ENCODE assay signal across 9 mouse cellular contexts in the genomic region with DNA sequence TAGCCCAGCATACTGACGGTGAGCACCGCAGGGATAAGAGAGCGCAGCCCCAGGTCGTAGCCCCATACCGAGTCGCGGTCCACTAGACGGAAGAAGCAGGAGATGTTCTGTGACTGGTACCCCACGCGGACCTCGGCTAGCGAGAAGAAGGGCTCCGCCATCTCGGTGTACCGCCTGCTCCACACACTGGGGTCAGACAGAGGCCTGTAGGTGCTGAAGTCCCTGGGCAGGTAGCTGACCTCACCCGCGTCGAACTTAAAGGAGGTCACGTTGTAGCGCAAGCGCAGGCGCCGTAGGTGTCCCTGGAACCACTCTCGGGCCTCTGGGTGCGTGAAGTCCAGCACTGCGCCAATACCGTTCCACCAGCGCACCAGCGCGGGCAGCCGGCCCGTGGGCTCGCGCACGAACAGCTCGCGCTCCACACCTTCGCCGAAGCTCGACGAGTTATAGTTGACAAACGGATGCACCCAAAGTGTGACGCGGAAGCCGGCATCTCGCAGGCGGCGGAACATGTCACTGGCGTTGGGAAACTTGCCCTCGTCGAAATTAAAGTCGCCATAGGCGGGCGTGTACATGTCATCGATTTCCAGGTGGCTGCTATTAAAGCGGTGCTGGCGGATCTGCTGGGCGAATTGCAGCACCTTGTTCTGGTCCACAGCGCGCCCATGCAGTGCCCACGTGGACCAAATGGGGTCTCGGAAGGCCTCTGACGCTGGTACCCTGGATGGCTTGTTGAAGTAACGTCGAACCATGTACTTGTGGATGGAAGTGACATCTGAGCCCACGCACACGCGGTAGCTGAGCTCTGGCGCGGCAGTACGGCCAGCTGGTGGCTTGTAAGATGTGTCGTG. TPM values are rescaled to one million over a fixed set of nuclear protein-coding genes. Genes with fewer than 3 reads are reported as not detected.
DNase-seq lines count a peak whose midpoint lies in the region; ATAC-seq and TF ChIP-seq lines count a peak whose summit lies in the region.
"Had no signal": no experiment of that assay in that cellular context is flagged by ENCODE, and none has a peak within 500 bp of the region (broad histone marks: within the 10 kb centered on the region; RNA-seq: fewer than 3 reads in every experiment).

No protein-coding gene starts in this region.

- ATAC-seq in liver, embryonic 12.5 days, result no peak
- no peak for ATAC-seq in stomach, postnatal 0 days (ENCODE audit: low FRiP score, low TSS enrichment)

- peak; percentile 73; the same call in 1 of the 2 replicates for TF ChIP-seq POLR2A in testis, adult 2 months (IDR thresholded peaks at IDR 0.05; ENCODE audit: control insufficient read depth, low read depth, low read length)

- no peak for TF ChIP-seq CTCF in testis, adult 2 months (IDR thresholded peaks at IDR 0.05; ENCODE audit: control insufficient read depth, insufficient read depth, insufficient replicate concordance, low read depth, low read length)
- TF ChIP-seq CTCF in stomach, postnatal 0 days (IDR thresholded peaks at IDR 0.05; ENCODE audit: low read depth), result no peak

- no peaks in the 10 kb centered on the region for H3K27me3 ChIP-seq in testis, adult 2 months (ENCODE audit: control insufficient read depth, insufficient read depth, low read length)
- peaks cover 89% of the 10 kb centered on the region for H3K27me3 ChIP-seq in liver, embryonic 12.5 days (replicated peaks)
- H3K27me3 ChIP-seq in stomach, postnatal 0 days (ENCODE audit: control insufficient read depth, insufficient read depth, low read length), result peaks cover 7% of the 10 kb centered on the region

- H3K36me3 ChIP-seq in testis, adult 2 months (ENCODE audit: control insufficient read depth, insufficient read depth, low read length), result no peaks in the 10 kb centered on the region; the same call in 1 of the 2 replicates
- H3K36me3 ChIP-seq in liver, embryonic 12.5 days, result no peaks in the 10 kb centered on the region
- H3K36me3 ChIP-seq in stomach, postnatal 0 days (ENCODE audit: control insufficient read depth, insufficient read depth, low read length), result peaks cover 6% of the 10 kb centered on the region

- no peak for TF ChIP-seq EP300 in stomach, postnatal 0 days (optimal IDR thresholded peaks at IDR 0.05)

- peaks cover 36% of the 10 kb centered on the region for H3K4me1 ChIP-seq in testis, adult 2 months (ENCODE audit: control insufficient read depth, insufficient read depth, low read length)
- H3K4me1 ChIP-seq in liver, embryonic 12.5 days, result peaks cover 30% of the 10 kb centered on the region
- H3K4me1 ChIP-seq in stomach, postnatal 0 days (replicated peaks; ENCODE audit: control insufficient read depth, insufficient read depth), result peaks cover 5% of the 10 kb centered on the region; the same call in 1 of the 2 replicates

- peak overlapping the region; percentile 85 for H3K4me3 ChIP-seq in testis, adult 2 months (ENCODE audit: control insufficient read depth, low read depth, low read length)
- H3K4me3 ChIP-seq in liver, embryonic 12.5 days, result peak overlapping the region; percentile 26
- peak overlapping the region; percentile 20 for H3K4me3 ChIP-seq in stomach, postnatal 0 days (ENCODE audit: low read depth, low read length)
- H3K4me3 ChIP-seq: heart, adult 2 months had no signal

- H3K9ac ChIP-seq in liver, embryonic 12.5 days, result no peak overlapping the region
- H3K9ac ChIP-seq in stomach, postnatal 0 days (ENCODE audit: low read length), result no peak overlapping the region

- DNase-seq in cerebellum, adult 11-12 months, result peak; percentile 19
- no peak for DNase-seq in cerebellum, postnatal 4 days (ENCODE audit: low spot score in 2 of 2)
- DNase-seq in testis, postnatal 14 days (ENCODE audit: low spot score), result no peak
- DNase-seq in stomach, postnatal 0 days (ENCODE audit: low spot score), result no peak
- no peak for DNase-seq in T-cell, adult 2 months (ENCODE audit: low spot score)
- no peak for DNase-seq in B cell, adult 2 months
- DNase-seq: heart, adult 2 months had no signal

- peak overlapping the region; percentile 62 for H3K27ac ChIP-seq in testis, adult 2 months (ENCODE audit: control insufficient read depth, insufficient read depth, low read depth, low read length)
- no peak overlapping the region for H3K27ac ChIP-seq in liver, embryonic 12.5 days
- no peak overlapping the region for H3K27ac ChIP-seq in stomach, postnatal 0 days (replicated peaks)
- H3K27ac ChIP-seq: heart, adult 2 months had no signal

- 7% methylated on average over 72 of the region's 72 CpGs for WGBS in liver, embryonic 12.5 days (ENCODE audit: insufficient replicate concordance)
- WGBS in stomach, postnatal 0 days, result 34% methylated on average over 72 of the region's 72 CpGs

- no peaks in the 10 kb centered on the region for H3K9me3 ChIP-seq in liver, embryonic 12.5 days (replicated peaks)
- no peaks in the 10 kb centered on the region for H3K9me3 ChIP-seq in stomach, postnatal 0 days (ENCODE audit: control insufficient read depth, low read length)

- peak overlapping the region; percentile 53 for H3K4me2 ChIP-seq in liver, embryonic 12.5 days
- peak overlapping the region; percentile 23 for H3K4me2 ChIP-seq in stomach, postnatal 0 days (replicated peaks; ENCODE audit: low read depth)

RNA-seq across cellular contexts. Expression of gene AI464131, which starts 4.7 kb away (rescaled TPM):
- polyA plus RNA-seq in testis, adult 2 months (2012; rRNA removed), result 9.8 and 11.1 TPM in 2 replicates
- polyA plus RNA-seq in liver, embryonic 12.5 days (2016; fragmentation: Nextera tagmentation; extraction: Ambion mirVana), result 0.57 and 0.98 TPM in 2 replicates
- polyA plus RNA-seq in stomach, postnatal 0 days (2015; fragmentation: Nextera tagmentation; extraction: Ambion mirVana), result 3.9 and 4.5 TPM in 2 replicates

RNA-seq across cellular contexts. Expression of gene 1110017D15Rik, which starts 18.9 kb away (rescaled TPM):
- 1,051 and 1,062 TPM in 2 replicates for polyA plus RNA-seq in testis, adult 2 months (2012; rRNA removed)
- not detected in 2 replicates for polyA plus RNA-seq in liver, embryonic 12.5 days (2016; fragmentation: Nextera tagmentation; extraction: Ambion mirVana)
- 0.51 and 0.53 TPM in 2 replicates for polyA plus RNA-seq in stomach, postnatal 0 days (2015; fragmentation: Nextera tagmentation; extraction: Ambion mirVana)

RNA-seq across cellular contexts. Expression of gene Nudt2, which starts 33.3 kb away (rescaled TPM):
- 12.6 and 14.3 TPM in 2 replicates for polyA plus RNA-seq in testis, adult 2 months (2012; rRNA removed)
- 30.9 and 31.7 TPM in 2 replicates for polyA plus RNA-seq in liver, embryonic 12.5 days (2016; fragmentation: Nextera tagmentation; extraction: Ambion mirVana)
- 38.6 and 38.8 TPM in 2 replicates for polyA plus RNA-seq in stomach, postnatal 0 days (2015; fragmentation: Nextera tagmentation; extraction: Ambion mirVana)

RNA-seq across cellular contexts. Expression of gene Kif24, which starts 33.5 kb away (rescaled TPM):
- 11.3 and 11.9 TPM in 2 replicates for polyA plus RNA-seq in testis, adult 2 months (2012; rRNA removed)
- polyA plus RNA-seq in liver, embryonic 12.5 days (2016; fragmentation: Nextera tagmentation; extraction: Ambion mirVana), result 9.0 and 9.5 TPM in 2 replicates
- 1.4 and 1.5 TPM in 2 replicates for polyA plus RNA-seq in stomach, postnatal 0 days (2015; fragmentation: Nextera tagmentation; extraction: Ambion mirVana)

Comparison
In these comparisons a context has a peak if more than half of its experiments do, and no peak if none do; other contexts are left out.
1. H3K4me3 ChIP-seq: peak in every context shown above with its lines; median percentile 85 in testis, adult 2 months; 26 in liver, embryonic 12.5 days; 20 in stomach, postnatal 0 days.
2. RNA of gene 1110017D15Rik, which starts 18.9 kb away (polyA plus RNA-seq): 1,051 to 1,062 TPM in testis, adult 2 months; 0.51 to 0.53 TPM in stomach, postnatal 0 days and not detected in liver, embryonic 12.5 days; every median in the first group is over 100 times any median in the second.